ENCODE assay signal across 23 mouse cellular contexts in genomic region chr1:23417562-23417961, GRCm38 (mm10). TPM values are rescaled to one million over a fixed set of nuclear protein-coding genes. Genes with fewer than 3 reads are reported as not detected.
DNase-seq lines count a peak whose midpoint lies in the region; ATAC-seq and TF ChIP-seq lines count a peak whose summit lies in the region.
"Had no signal": no experiment of that assay in that cellular context is flagged by ENCODE, and none has a peak within 500 bp of the region (broad histone marks: within the 10 kb centered on the region; RNA-seq: fewer than 3 reads in every experiment).

No protein-coding gene starts in this region.

- TF ChIP-seq CTCF in kidney, adult 2 months (conservative IDR thresholded peaks at IDR 0.05; ENCODE audit: insufficient read depth, insufficient read length, low read depth, low read length): no peak
- TF ChIP-seq CTCF in midbrain, postnatal 0 days (IDR thresholded peaks at IDR 0.05): no peak

- peak overlapping the region; percentile 35; the same call in 1 of the 2 replicates for H3K27ac ChIP-seq in heart, embryonic 11.5 days (ENCODE audit: low read depth, low read length)
- H3K27ac ChIP-seq in liver, embryonic 15.5 days (replicated peaks): peak overlapping the region; percentile 83
- no peak overlapping the region for H3K27ac ChIP-seq in kidney, adult 2 months (ENCODE audit: insufficient read depth, low read depth, low read length)
- H3K27ac ChIP-seq in midbrain, postnatal 0 days (ENCODE audit: low read depth, low read length): no peak overlapping the region
- H3K27ac ChIP-seq: embryonic facial prominence, embryonic 10.5 days; forebrain, embryonic 12.5 days; gastrocnemius, adult 2 months; hindbrain, embryonic 14.5 days; neural tube, embryonic 12.5 days had no signal

- no peak for TF ChIP-seq POLR2A in kidney, adult 2 months (IDR thresholded peaks at IDR 0.05; ENCODE audit: low read depth, low read length)

- DNase-seq in heart, postnatal 10 days: no peak
- DNase-seq in c-Kit-negative CD71-positive TER-119-positive erythroid progenitor cells, embryonic 14.5 days (ENCODE audit: low read depth, low spot score): peak; percentile 39
- no peak for DNase-seq in kidney, adult 2 months
- no peak for DNase-seq in right cerebral cortex, postnatal 4 days
- no peak for DNase-seq in midbrain, postnatal 0 days (ENCODE audit: low spot score)
- DNase-seq: adrenal gland, postnatal 25 days; cerebellum, adult 18-20 months; gastrocnemius, adult 2 months; heart, postnatal 36 days; kidney, adult 9 months; kidney, postnatal 14 days; lung, adult 18-20 months; midbrain, embryonic 14.5 days; right cerebral cortex, postnatal 14 days; thymus, postnatal 36 days had no signal

- no peaks in the 10 kb centered on the region for H3K27me3 ChIP-seq in heart, embryonic 11.5 days (ENCODE audit: control insufficient read depth, insufficient read depth, low read length)
- no peaks in the 10 kb centered on the region for H3K27me3 ChIP-seq in liver, embryonic 15.5 days
- no peaks in the 10 kb centered on the region for H3K27me3 ChIP-seq in kidney, adult 2 months (replicated peaks; ENCODE audit: control insufficient read depth, insufficient read depth, low read length)
- H3K27me3 ChIP-seq in midbrain, postnatal 0 days (ENCODE audit: insufficient read depth, low read length): no peaks in the 10 kb centered on the region
- H3K27me3 ChIP-seq: forebrain, embryonic 12.5 days; megakaryocyte, embryonic 14.5 days; neural tube, embryonic 12.5 days had no signal

- peak; percentile 87 for ATAC-seq in heart, embryonic 11.5 days (replicated peaks; ENCODE audit: insufficient number of reproducible peaks, low FRiP score, low TSS enrichment)
- peak; percentile 94 for ATAC-seq in erythroid progenitor cell, adult 5-6 weeks (replicated peaks; ENCODE audit: low FRiP score, poor library complexity, severe bottlenecking)
- peak; percentile 96 for ATAC-seq in liver, embryonic 15.5 days (ENCODE audit: insufficient read depth)
- no peak for ATAC-seq in midbrain, postnatal 0 days (ENCODE audit: low FRiP score)

- intact Hi-C loops in heart, postnatal 10 days (cut with DNase I): no loop called here

- H3K36me3 ChIP-seq in heart, embryonic 11.5 days (ENCODE audit: control insufficient read depth, insufficient read depth, low read length): no peaks in the 10 kb centered on the region
- no peaks in the 10 kb centered on the region for H3K36me3 ChIP-seq in liver, embryonic 15.5 days (replicated peaks)
- no peaks in the 10 kb centered on the region for H3K36me3 ChIP-seq in kidney, adult 2 months (ENCODE audit: control insufficient read depth, insufficient read depth, low read length)
- H3K36me3 ChIP-seq in midbrain, postnatal 0 days (ENCODE audit: insufficient read depth, low read length): no peaks in the 10 kb centered on the region
- H3K36me3 ChIP-seq: embryonic facial prominence, embryonic 10.5 days; forebrain, embryonic 12.5 days; neural tube, embryonic 12.5 days had no signal

- no peak overlapping the region for H3K9ac ChIP-seq in heart, embryonic 11.5 days (ENCODE audit: low read depth, low read length)
- H3K9ac ChIP-seq in liver, embryonic 15.5 days: peak overlapping the region; percentile 43
- no peak overlapping the region for H3K9ac ChIP-seq in midbrain, postnatal 0 days (replicated peaks; ENCODE audit: low read length, poor library complexity, severe bottlenecking)
- H3K9ac ChIP-seq: forebrain, embryonic 12.5 days; hindbrain, embryonic 14.5 days; neural tube, embryonic 12.5 days had no signal

- H3K4me2 ChIP-seq in heart, embryonic 11.5 days: no peak overlapping the region
- peak overlapping the region; percentile 53 for H3K4me2 ChIP-seq in liver, embryonic 15.5 days
- H3K4me2 ChIP-seq in midbrain, postnatal 0 days (ENCODE audit: low read depth, low read length, poor library complexity, severe bottlenecking): no peak overlapping the region
- H3K4me2 ChIP-seq: forebrain, embryonic 12.5 days; hindbrain, embryonic 14.5 days; neural tube, embryonic 12.5 days had no signal

- no peaks in the 10 kb centered on the region for H3K4me1 ChIP-seq in heart, embryonic 11.5 days (ENCODE audit: control insufficient read depth, insufficient read depth, low read length)
- H3K4me1 ChIP-seq in liver, embryonic 15.5 days (replicated peaks): peaks cover 27% of the 10 kb centered on the region
- H3K4me1 ChIP-seq in kidney, adult 2 months (ENCODE audit: control insufficient read depth, insufficient read depth, low read length): no peaks in the 10 kb centered on the region
- H3K4me1 ChIP-seq in midbrain, postnatal 0 days (ENCODE audit: insufficient read depth, low read length): no peaks in the 10 kb centered on the region
- H3K4me1 ChIP-seq: embryonic facial prominence, embryonic 10.5 days; forebrain, embryonic 12.5 days; neural tube, embryonic 12.5 days had no signal

- H3K4me3 ChIP-seq in heart, embryonic 11.5 days (ENCODE audit: low read depth, low read length): no peak overlapping the region
- H3K4me3 ChIP-seq in liver, embryonic 15.5 days (replicated peaks): no peak overlapping the region
- no peak overlapping the region for H3K4me3 ChIP-seq in kidney, adult 2 months (ENCODE audit: insufficient read depth, low read depth, low read length)
- no peak overlapping the region for H3K4me3 ChIP-seq in midbrain, postnatal 0 days (ENCODE audit: low read depth, low read length)
- H3K4me3 ChIP-seq: embryonic facial prominence, embryonic 10.5 days; forebrain, embryonic 12.5 days; gastrocnemius, adult 2 months; megakaryocyte, embryonic 14.5 days; neural tube, embryonic 12.5 days had no signal

- WGBS in heart, embryonic 11.5 days (ENCODE audit: insufficient replicate concordance): 54% methylated on average over 3 of the region's 3 CpGs
- WGBS in liver, embryonic 15.5 days (ENCODE audit: insufficient replicate concordance): 16% methylated on average over 3 of the region's 3 CpGs
- WGBS in kidney, adult 2 months: 95% methylated on average over 3 of the region's 3 CpGs
- 95% methylated on average over 3 of the region's 3 CpGs for WGBS in midbrain, postnatal 0 days

- no peaks in the 10 kb centered on the region for H3K9me3 ChIP-seq in heart, embryonic 11.5 days (replicated peaks; ENCODE audit: control insufficient read depth, low read length)
- no peaks in the 10 kb centered on the region for H3K9me3 ChIP-seq in liver, embryonic 15.5 days (replicated peaks)
- H3K9me3 ChIP-seq in midbrain, postnatal 0 days (ENCODE audit: low read length): no peaks in the 10 kb centered on the region
- H3K9me3 ChIP-seq: embryonic facial prominence, embryonic 10.5 days; forebrain, embryonic 12.5 days; megakaryocyte, embryonic 14.5 days; neural tube, embryonic 12.5 days had no signal

RNA-seq across cellular contexts. Expression of gene Ogfrl1, which starts 20.0 kb away (rescaled TPM):
- 13.9 and 14.5 TPM in 2 replicates for polyA plus RNA-seq in heart, embryonic 11.5 days (2014; fragmentation: Nextera tagmentation; extraction: Ambion mirVana)
- 10 to 100 TPM; 13.5 to 13.8 TPM for total RNA-seq in heart, postnatal 10 days (2021)
- total RNA-seq in erythroid progenitor cell, adult 5-6 weeks (2015; ENCODE audit: low replicate concordance): 57.4 and 59.8 TPM in 2 replicates
- 31.6 and 34.8 TPM in 2 replicates for total RNA-seq in erythroid progenitor cell, adult 5-6 weeks (2017; ENCODE audit: low replicate concordance)
- 11.9 and 14.8 TPM in 2 replicates for polyA plus RNA-seq in liver, embryonic 15.5 days (2015; fragmentation: Nextera tagmentation; extraction: Ambion mirVana)
- 5.0 and 5.2 TPM in 2 replicates for polyA plus RNA-seq in kidney, adult 2 months (2012; rRNA removed)
- 20.0 and 21.6 TPM in 2 replicates for total RNA-seq in midbrain, postnatal 0 days (2014; rRNA removed)
- 11.6 and 17.8 TPM in 2 replicates for polyA plus RNA-seq in midbrain, postnatal 0 days (2015; fragmentation: Nextera tagmentation; extraction: Ambion mirVana)

Comparison
In these comparisons a context has a peak if more than half of its experiments do, and no peak if none do; other contexts are left out.
1. H3K27ac ChIP-seq: peak in heart, embryonic 11.5 days (single experiment) and liver, embryonic 15.5 days (single experiment); none in kidney, adult 2 months (single experiment) and midbrain, postnatal 0 days (single experiment).